Mouse (Mus musculus) limb, embryonic 10.5 days (tissue): Measurements from ENCODE around the gene Ephb3. TPM values are rescaled to one million over a fixed set of nuclear protein-coding genes. Genes with fewer than 3 reads are reported as not detected.
A peak's percentile ranks its signal among the peaks of the same experiment; 100 is the strongest.

Experiments
- DNase-seq: peaks from one replicate; pipeline ENCODE4 v3.0.0-alpha.2; 2017; ENCODE audit warnings: low spot score
- H3K27ac ChIP-seq: fragments of 300-500 bp; sonication (generic); 2 replicates; pipeline ENCODE4 v1.5.1; 2016; ENCODE audit warnings: mild to moderate bottlenecking
- H3K27me3 ChIP-seq: fragments of 300-500 bp; sonication (generic); 2 replicates; pipeline ENCODE4 v1.6.1; 2016; ENCODE audit warnings: low read depth, mild to moderate bottlenecking; ENCODE audit not compliant: poor library complexity, severe bottlenecking
- H3K36me3 ChIP-seq: fragments of 300-500 bp; sonication (generic); 2 replicates; pipeline ENCODE4 v1.6.1; 2016; ENCODE audit warnings: mild to moderate bottlenecking, moderate library complexity
- H3K4me1 ChIP-seq: fragments of 300-500 bp; sonication (generic); 2 replicates; pipeline ENCODE4 v1.6.1; 2016
- H3K4me3 ChIP-seq: fragments of 300-500 bp; sonication (generic); 2 replicates; pipeline ENCODE4 v1.5.1; 2016; ENCODE audit warnings: mild to moderate bottlenecking, moderate library complexity
- H3K9me3 ChIP-seq: fragments of 300-500 bp; sonication (generic); replicated peaks from 2 replicates; pipeline ENCODE4 v1.6.1; 2016; ENCODE audit warnings: mild to moderate bottlenecking
- WGBS: fragments of 180-500 bp; shearing (Covaris S2); methylation state at CpG from one replicate; pipeline ENCODE4 v1.1.7; 2016; 5-methylcytosine and 5-hydroxymethylcytosine counted together
- polyA plus RNA-seq: library from polyadenylated mRNA; unstranded; fragments of >200 nt; fragmentation: Nextera tagmentation; extraction: Ambion mirVana; gene quantifications from 2 replicates; pipeline ENCODE4 v1.2.1, GENCODE M21; 2016

The Ephb3 gene
- polyA plus RNA-seq, 1 experiment from 2014 or later: 48.3 TPM

- Histone ChIP-seq H3K4me1 (peaks cover 21% of the 10 kb centered on the region), H3K9me3 (no peaks in the 10 kb centered on the region), H3K27ac (no peak overlapping the region), H3K27me3 (no peaks in the 10 kb centered on the region), H3K4me3 (no peak overlapping the region), H3K36me3 (no peaks in the 10 kb centered on the region)
- WGBS: 91% methylated on average over 12 of the region's 12 CpGs
- no peak for DNase-seq
Measured at GRCm38 (mm10) chr16:21194182-21194581, 10.4 kb upstream of the Ephb3 start.

- Histone ChIP-seq H3K36me3 (no peaks in the 10 kb centered on the region), H3K27me3 (no peaks in the 10 kb centered on the region), H3K9me3 (no peaks in the 10 kb centered on the region), H3K27ac (no peak overlapping the region), H3K4me3 (no peak overlapping the region), H3K4me1 (peaks cover 22% of the 10 kb centered on the region)
- DNase-seq: no peak
- 82% methylated on average over 8 of the region's 8 CpGs for WGBS
Measured at GRCm38 (mm10) chr16:21195260-21195866, 9.2 kb upstream of the Ephb3 start.

- H3K36me3 ChIP-seq: no peaks in the 10 kb centered on the region
- H3K4me3 ChIP-seq: no peak overlapping the region
- no peaks in the 10 kb centered on the region for H3K9me3 ChIP-seq
- H3K27me3 ChIP-seq: no peaks in the 10 kb centered on the region
- no peak overlapping the region for H3K27ac ChIP-seq
- no peak for DNase-seq
- peaks cover 15% of the 10 kb centered on the region for H3K4me1 ChIP-seq
- WGBS: 90% methylated on average over 3 of the region's 3 CpGs
Measured at GRCm38 (mm10) chr16:21196576-21196975, 8.0 kb upstream of the Ephb3 start.

- DNase-seq: no peak
- H3K4me3 ChIP-seq: no peak overlapping the region
- H3K9me3 ChIP-seq: no peaks in the 10 kb centered on the region
- H3K27ac ChIP-seq: no peak overlapping the region
- no peaks in the 10 kb centered on the region for H3K36me3 ChIP-seq
- no peaks in the 10 kb centered on the region for H3K27me3 ChIP-seq
- H3K4me1 ChIP-seq: peaks cover 7% of the 10 kb centered on the region; the same call in 1 of the 2 replicates
- 88% methylated on average over 4 of the region's 4 CpGs for WGBS
Measured at GRCm38 (mm10) chr16:21197542-21197941, 7.0 kb upstream of the Ephb3 start.

- WGBS: 87% methylated on average over 7 of the region's 7 CpGs
Measured at GRCm38 (mm10) chr16:21198006-21198405, 6.5 kb upstream of the Ephb3 start.

GRCm38 (mm10) chr16:21198529-21198928, 6.0 kb upstream of the Ephb3 start:
- H3K27ac ChIP-seq: no peak overlapping the region
- H3K27me3 ChIP-seq: peaks cover 7% of the 10 kb centered on the region
- no peaks in the 10 kb centered on the region for H3K36me3 ChIP-seq
- peaks cover 10% of the 10 kb centered on the region; the same call in 1 of the 2 replicates for H3K4me1 ChIP-seq
- no peak for DNase-seq
- no peaks in the 10 kb centered on the region for H3K9me3 ChIP-seq
- 4% methylated on average over 1 of the region's 1 CpGs for WGBS
- no peak overlapping the region for H3K4me3 ChIP-seq

More at GRCm38 (mm10) chr16:21198006-21198405, 6.5 kb upstream of the Ephb3 start:
- Histone ChIP-seq H3K27ac (no peak overlapping the region), H3K9me3 (no peaks in the 10 kb centered on the region), H3K4me1 (peaks cover 7% of the 10 kb centered on the region; the same call in 1 of the 2 replicates), H3K36me3 (no peaks in the 10 kb centered on the region), H3K4me3 (no peak overlapping the region), H3K27me3 (peaks cover 4% of the 10 kb centered on the region)
- no peak for DNase-seq

GRCm38 (mm10) chr16:21199426-21199825, 5.1 kb upstream of the Ephb3 start:
- no peaks in the 10 kb centered on the region for H3K9me3 ChIP-seq
- H3K4me1 ChIP-seq: peaks cover 19% of the 10 kb centered on the region; the same call in 1 of the 2 replicates
- H3K36me3 ChIP-seq: no peaks in the 10 kb centered on the region
- peaks cover 7% of the 10 kb centered on the region for H3K27me3 ChIP-seq
- no peak overlapping the region for H3K27ac ChIP-seq
- no peak overlapping the region for H3K4me3 ChIP-seq
- no peak for DNase-seq
- 70% methylated on average over 8 of the region's 8 CpGs for WGBS

- DNase-seq: no peak
- Histone ChIP-seq H3K27me3 (peaks cover 7% of the 10 kb centered on the region), H3K9me3 (no peaks in the 10 kb centered on the region), H3K36me3 (no peaks in the 10 kb centered on the region; the same call in 1 of the 2 replicates), H3K4me3 (no peak overlapping the region), H3K4me1 (peaks cover 37% of the 10 kb centered on the region), H3K27ac (no peak overlapping the region; the same call in 1 of the 2 replicates)
- WGBS: 86% methylated on average over 4 of the region's 4 CpGs
Measured at GRCm38 (mm10) chr16:21202731-21203130, 1.8 kb upstream of the Ephb3 start.

GRCm38 (mm10) chr16:21205093-21205886, 735 bp downstream of the Ephb3 start:
- H3K27me3 ChIP-seq: peaks cover 7% of the 10 kb centered on the region
- H3K9me3 ChIP-seq: no peaks in the 10 kb centered on the region
- WGBS: under 1% methylated on average over 60 of the region's 60 CpGs
- H3K36me3 ChIP-seq: peaks cover 19% of the 10 kb centered on the region
- H3K4me3 ChIP-seq: peak overlapping the region; percentile 80
- H3K27ac ChIP-seq: peak overlapping the region; percentile 94
- H3K4me1 ChIP-seq: peaks cover 59% of the 10 kb centered on the region
- peak; percentile 59 for DNase-seq

- 68% methylated on average over 4 of the region's 4 CpGs for WGBS
- H3K4me1 ChIP-seq: peaks cover 86% of the 10 kb centered on the region
- no peaks in the 10 kb centered on the region for H3K9me3 ChIP-seq
- H3K36me3 ChIP-seq: peaks cover 28% of the 10 kb centered on the region
- no peak for DNase-seq
- peaks cover 2% of the 10 kb centered on the region for H3K27me3 ChIP-seq
- peak overlapping the region; percentile 80 for H3K4me3 ChIP-seq
- H3K27ac ChIP-seq: peak overlapping the region; percentile 94
Measured at GRCm38 (mm10) chr16:21208001-21208565, 3.5 kb downstream of the Ephb3 start.

- no peaks in the 10 kb centered on the region for H3K27me3 ChIP-seq
- peaks cover 38% of the 10 kb centered on the region for H3K36me3 ChIP-seq
- peaks cover 81% of the 10 kb centered on the region for H3K4me1 ChIP-seq
- 87% methylated on average over 3 of the region's 3 CpGs for WGBS
- H3K4me3 ChIP-seq: peak overlapping the region; percentile 80
- peak overlapping the region; percentile 94 for H3K27ac ChIP-seq
- DNase-seq: no peak
- no peaks in the 10 kb centered on the region for H3K9me3 ChIP-seq
Measured at GRCm38 (mm10) chr16:21209290-21209689, 4.7 kb downstream of the Ephb3 start.

GRCm38 (mm10) chr16:21210204-21210603, 5.6 kb downstream of the Ephb3 start:
- WGBS: 17% methylated on average over 5 of the region's 5 CpGs
- Histone ChIP-seq H3K27ac (peak overlapping the region; percentile 94), H3K4me1 (peaks cover 89% of the 10 kb centered on the region), H3K9me3 (no peaks in the 10 kb centered on the region), H3K27me3 (no peaks in the 10 kb centered on the region), H3K36me3 (peaks cover 47% of the 10 kb centered on the region), H3K4me3 (peak overlapping the region; percentile 80)
- no peak for DNase-seq
